Mouse (Mus musculus): ENCODE measurements at regions not wholly inside any gene's neighbourhood (a gene's known extent, or its start where the extent isn't known, plus 50 kb on each side); places are given as distances from the start of the nearest gene placed in this dataset.
A peak's percentile ranks its signal among the peaks of the same experiment; 100 is the strongest.
"Not testable (repeated sequence)": the region's sequence is repeated elsewhere in the genome, so short reads cannot be mapped to it uniquely, and the experiment has no call there.

DNA sequence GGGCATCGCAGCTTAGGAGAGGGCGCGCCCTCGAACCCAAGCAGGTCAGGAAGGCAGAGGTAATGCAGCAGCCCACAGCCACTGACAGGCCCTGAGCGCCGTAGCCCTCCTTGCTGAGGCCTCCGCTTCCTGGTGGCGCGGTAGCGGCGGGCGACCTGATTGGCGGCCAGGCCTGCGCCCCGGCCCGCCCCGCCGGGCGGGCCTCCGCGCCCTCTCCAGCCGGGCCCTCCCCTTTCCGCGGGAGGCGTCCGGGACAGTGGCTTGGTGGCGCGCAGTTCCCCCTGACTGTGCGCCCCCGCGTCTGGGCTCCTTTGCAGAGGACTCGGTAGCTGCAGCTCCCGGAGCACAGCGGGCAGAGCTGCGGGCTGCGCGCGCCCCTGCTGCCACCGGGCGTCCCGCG, 242.1 kb downstream of the Gm21863 start:
- peak; percentile 60 for DNase-seq (ENCODE audit: low spot score)

DNA sequence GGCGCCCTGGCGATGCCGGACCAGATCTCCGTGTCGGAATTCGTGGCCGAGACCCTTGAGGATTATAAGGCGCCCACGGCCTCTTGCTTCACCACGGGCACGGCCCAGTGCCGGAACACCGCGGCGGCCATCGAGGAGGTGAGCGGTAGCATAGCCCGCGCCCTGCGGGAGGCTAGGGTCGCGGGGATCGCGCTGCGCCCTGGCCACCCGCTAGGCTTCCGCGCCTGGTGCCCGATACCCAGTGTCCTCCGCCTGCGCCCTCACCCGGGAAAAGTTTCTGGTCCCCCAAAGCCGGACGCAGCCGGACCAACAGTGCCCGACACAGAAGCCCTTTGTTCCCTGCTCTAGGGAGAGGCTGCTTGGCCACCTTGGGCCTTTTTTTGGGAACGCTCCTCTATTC, 242.6 kb downstream of the Gm21863 start:
- DNase-seq (ENCODE audit: low spot score), result not testable (repeated sequence)

DNA sequence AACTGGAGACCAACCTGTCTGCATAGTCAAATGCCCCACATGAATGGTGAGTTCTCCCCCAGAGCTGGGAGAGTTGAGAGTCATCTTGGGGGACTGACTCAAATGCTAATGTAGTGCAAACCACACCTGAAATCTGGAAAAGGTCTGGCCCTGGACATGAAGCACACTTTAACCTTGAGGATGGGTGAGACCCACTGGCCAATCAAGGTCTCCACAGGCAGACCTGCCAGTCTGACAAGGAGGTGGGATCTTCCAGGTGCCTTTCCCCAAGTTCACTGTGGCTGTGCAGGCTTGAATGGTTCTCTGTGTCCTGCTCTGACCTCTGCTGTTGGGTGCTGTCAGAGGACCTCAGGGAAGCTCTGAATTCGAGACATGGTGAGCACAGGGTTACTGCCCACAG, 269.6 kb downstream of the Gm21863 start:
- DNase-seq (ENCODE audit: low spot score), result not testable (repeated sequence)

DNA sequence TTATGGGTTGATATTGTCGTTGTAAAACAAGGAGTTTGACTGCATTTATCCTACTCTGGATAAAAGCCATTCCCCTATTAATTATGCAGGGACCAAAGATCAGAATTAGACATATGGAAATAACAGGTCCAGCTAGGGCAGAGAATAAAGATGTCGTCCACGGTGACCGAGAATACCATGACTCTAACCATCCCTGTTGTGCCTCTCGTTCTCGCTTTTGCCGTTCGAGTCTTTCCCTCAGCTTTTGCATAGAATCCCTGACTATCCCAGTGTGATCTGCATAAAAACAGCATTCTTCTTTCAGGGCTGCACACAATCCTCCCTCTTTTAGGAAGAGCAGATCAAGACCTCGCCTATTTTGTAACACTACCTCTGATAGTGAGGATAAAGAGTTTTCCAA, 272.5 kb downstream of the Gm21863 start:
- peak; percentile 1 for DNase-seq (ENCODE audit: low spot score)

DNA sequence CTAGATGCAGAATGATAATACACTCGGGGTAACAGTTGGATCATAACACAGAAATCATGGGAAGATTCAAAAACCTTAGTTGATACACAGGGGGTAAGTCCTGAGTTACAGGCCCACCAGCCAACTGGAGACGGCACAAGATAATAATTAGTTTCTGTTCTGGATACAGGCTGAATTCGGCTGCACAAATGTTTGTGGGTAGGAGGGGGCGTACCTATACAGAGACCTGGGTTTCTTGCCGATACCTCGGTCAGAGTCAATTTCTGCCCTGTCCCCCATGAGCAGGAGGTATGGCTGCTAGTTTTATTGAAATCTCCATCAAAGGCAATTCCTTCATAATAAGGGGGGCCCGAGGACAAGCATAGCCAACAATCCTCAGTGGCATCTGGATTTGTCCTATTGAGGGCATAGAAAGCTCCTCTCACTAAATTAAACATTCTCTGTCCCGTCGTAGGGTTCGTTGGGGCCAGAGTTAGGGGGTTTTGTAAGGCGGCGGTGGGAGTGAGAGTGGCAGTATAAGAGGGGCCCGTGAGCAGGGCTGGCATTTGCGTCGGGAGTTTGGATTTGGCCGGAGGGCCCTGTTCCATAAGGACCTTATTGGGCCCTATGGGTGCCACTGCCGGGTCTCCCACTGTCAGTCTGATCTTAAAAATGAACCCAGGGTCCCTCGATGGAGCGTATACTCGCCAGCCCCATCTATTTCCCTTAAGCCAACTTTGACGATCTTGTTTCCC, 273.3 kb downstream of the Gm21863 start:
- DNase-seq (ENCODE audit: low spot score), result peak; percentile 2

DNA sequence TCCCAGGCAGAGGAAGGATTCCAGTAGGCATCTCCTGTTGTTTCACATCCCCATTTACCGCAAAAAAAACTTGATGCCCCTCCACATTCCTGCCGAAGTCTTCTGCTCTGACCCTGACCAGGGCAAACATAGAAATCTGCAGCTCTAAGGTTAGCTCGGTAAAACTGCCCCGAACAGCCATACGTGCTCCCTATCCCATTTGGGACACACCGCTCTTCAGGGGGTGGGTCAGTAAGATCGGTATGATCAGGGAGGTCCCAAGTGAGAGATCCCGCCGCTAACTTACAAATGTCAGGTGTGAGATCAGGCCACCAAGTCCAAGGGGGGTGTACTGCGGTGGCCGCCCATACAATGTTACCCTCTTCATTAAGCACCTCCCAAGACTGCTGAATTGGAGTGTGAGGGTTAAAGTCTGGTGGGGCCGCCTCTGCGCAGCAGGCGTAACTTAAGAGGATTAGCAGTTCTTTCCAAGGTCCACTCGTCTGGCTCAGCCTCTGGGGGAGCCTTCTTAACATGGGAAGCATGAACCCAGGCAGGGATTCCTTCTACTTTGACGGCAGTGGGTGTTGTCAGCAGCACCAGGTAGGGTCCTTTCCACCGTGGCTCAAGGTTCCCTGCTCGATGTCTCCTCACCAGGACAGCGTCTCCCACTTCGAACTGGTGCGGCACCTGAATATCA, 274.2 kb downstream of the Gm21863 start:
- DNase-seq (ENCODE audit: low spot score), result peak; percentile 2

DNA sequence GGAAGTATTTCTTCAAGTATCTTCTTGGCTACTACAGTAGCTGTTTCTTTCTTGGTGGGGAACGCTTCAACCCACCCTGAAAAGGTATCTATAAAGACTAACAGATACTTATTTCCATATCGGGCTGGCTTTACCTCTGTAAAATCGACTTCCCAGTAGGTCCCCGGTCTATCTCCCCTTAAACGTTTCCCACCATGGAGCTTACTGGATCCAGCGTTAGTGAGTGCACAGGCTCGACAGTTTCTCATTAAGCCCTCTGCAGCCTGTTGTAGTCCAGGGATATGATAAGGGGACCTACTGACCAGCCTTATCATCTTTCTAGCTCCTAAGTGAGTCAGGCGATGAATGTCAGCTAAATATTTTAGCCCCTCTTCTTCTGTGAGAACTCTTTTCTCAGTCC, 275.1 kb downstream of the Gm21863 start:
- DNase-seq (ENCODE audit: low spot score), result peak; percentile 1

DNA sequence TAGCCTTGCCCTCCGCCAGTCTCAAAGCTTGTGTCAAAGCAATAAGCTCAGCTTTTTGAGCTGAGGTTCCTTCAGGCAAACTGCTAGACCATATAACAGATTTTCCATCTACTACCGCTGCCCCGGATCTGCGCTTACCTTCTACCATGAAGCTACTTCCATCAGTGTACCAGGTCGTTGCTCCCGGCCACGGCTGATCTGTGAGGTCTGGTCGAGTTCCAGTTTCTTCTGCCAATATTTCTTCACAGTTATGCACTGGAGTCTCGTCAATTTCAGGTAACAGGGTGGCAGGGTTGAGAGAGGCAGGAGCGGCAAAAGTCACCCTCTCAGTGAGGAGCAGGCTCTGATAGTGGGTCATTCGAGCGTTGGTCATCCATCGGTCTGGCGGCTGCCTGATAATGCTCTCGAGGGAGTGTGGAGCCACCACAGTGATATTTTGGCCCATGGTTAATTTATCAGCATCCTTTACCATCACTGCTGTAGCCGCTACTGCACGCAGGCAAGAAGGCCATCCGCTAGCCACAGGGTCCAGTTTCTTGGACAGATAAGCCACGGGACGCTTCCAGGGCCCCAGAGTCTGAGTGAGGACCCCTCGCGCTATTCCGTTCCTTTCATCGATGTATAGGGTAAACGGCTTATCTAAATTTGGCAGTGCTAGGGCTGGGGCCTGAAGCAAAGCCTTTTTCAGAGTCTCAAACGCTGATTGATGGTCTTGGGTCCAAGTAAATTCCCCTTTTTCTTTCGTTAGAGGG, 276.0 kb downstream of the Gm21863 start:
- peak; percentile 3 for DNase-seq (ENCODE audit: low spot score)

DNA sequence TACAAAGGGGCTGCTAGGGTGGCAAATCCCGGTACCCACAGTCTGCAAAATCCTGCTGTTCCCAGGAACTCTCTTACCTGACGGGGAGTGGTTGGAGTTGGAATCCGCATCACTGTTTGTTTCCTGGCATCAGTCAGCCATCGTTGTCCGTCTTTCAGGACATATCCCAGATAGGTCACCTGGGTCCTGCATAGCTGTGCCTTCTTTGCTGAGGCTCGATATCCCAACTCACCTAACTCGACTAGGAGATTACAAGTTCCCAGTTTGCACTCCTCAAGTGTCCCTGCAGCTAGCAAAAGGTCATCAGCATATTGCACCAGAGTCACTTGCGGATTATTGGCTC, 276.6 kb downstream of the Gm21863 start:
- DNase-seq (ENCODE audit: low spot score), result peak; percentile 3

DNA sequence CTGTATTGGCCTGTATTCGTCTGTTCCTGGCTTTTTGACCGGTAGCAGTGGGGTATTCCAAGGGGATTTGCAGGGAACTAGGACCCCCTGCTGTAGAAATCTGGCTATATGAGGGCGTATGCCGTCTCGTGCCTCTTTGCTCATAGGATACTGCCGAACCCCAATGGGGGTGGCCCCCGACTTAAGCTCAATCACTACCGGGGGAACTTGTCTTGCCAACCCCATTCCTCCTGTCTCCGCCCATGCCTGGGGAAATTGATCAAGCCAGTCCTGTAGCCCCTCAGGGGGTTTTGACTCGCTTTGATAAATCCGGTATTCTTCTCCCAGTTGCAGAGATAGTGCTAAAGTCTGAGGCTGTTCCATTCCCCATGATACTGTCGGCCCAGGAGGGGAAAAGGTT, 277.2 kb downstream of the Gm21863 start:
- DNase-seq (ENCODE audit: low spot score), result peak; percentile 19

DNA sequence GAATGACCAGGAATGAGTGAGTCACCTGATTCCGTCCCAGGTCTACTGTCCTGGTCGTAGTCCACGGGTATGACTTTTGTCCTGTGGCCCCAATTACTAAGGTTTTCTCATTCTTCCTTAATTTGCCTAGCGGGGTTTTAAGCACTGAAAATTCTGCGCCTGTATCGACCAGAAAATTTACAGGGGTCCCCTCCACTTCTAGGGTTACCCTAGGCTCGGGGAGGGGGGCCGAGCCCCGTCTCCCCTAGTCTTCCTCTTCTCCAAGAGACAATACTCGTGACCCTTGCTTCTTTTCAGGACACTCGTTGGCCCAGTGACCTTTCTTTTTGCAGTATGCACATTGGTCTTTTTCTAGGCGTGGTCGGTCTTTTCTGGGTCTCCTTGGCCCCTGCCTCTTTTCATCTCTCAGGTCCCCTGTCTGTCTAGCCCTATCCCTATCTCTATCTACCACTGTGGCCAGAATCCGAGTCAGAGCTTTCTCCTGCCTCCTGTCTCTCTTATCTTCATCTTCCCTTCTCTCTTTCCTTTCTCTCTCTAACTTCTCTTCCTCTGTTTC, 277.8 kb downstream of the Gm21863 start:
- peak; percentile 3 for DNase-seq (ENCODE audit: low spot score)

DNA sequence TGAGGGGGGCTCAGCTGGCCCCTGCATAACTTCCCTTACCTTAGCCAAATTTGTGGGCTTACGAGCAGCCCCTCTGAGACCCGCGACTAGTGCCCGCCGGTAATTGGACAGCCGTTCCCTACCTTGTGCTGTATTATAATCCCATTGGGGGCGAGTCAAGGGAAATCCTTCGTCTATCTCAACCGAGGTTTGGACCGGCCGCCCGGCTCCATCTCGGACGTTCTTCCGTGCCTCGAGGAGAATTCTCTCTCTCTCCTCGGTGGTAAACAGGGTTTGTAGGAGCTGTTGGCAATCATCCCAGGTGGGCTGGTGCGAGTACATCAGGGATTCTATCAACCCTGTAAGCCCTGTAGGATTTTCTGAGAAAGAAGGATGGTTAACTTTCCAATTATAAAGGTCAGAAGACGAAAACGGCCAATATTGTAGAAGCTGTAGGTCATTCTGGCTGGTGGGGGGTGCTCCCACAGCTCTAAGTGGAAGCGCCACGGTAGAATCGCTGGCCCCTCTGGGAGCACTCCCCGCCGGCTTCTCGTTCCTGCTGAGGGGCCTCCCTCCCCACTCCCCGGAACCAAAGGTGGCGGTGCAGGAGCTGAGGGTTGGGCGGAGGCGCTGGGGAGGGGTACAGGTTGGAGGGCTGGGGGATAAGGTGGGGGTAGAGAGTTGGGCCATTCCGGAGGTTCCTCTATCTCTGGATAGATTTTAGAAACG, 278.6 kb downstream of the Gm21863 start:
- peak; percentile 6 for DNase-seq (ENCODE audit: low spot score)

DNA sequence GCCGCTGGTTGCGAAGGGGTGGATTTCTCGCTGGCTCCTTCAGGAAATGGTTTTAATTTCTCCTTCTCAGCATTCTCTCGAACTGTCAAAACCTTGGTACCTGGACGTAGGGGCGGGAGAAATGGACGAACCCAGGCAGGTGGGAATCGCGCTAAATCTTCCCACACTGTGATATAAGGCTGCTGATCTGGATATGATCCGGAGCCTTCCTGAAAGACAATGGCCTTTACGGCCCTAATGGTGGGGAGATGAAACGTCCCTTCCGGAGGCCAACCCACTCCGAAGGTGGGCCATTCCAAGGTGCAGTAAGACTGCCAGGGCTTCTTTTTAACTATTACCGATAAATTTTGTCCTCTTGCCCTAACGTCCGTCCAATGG, 279.1 kb downstream of the Gm21863 start:
- no peak for DNase-seq (ENCODE audit: low spot score)

DNA sequence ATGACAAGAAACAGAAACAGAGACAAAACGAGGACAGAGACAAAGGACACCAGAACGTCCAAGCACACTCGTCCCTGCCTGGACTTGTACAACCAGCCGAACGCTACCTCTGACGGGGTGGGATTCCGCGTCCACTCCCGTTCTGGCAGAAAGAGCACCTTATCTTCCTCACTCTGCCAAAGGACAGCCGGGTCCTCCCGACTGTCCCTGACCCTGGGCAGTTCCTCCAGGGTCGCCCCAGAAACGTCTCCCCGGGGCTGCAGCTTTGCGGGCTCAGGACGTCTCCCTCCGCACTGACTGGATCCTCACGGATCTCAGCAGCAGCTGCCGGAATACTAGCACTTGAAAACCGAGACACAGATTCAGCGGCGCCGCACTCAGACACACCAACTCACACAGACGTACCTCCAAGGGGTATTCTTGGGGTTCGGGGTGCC, 279.6 kb downstream of the Gm21863 start:
- peak; percentile 6 for DNase-seq (ENCODE audit: low spot score)

All from thymus, postnatal 0 days (tissue).